Mouse (Mus musculus) liver, embryonic 14.5 days (tissue): ENCODE data around the gene Myo1a. TPM values are rescaled to one million over a fixed set of nuclear protein-coding genes. Genes with fewer than 3 reads are reported as not detected.

Experiments
- ATAC-seq: fragments of 200-750 bp; cut with Nextera tagmentation; 2 replicates; pipeline ENCODE4 v1.8.0; 2017; ENCODE audit warnings: moderate number of reproducible peaks, mild to moderate bottlenecking, moderate library complexity; ENCODE audit not compliant: insufficient read depth
- DNase-seq, 3 experiments: peaks; one replicate each; pipeline ENCODE4 v3.0.0-alpha.2; 2012 to 2013; ENCODE audit warnings: low read depth in 3 of 3, low spot score in 3 of 3
- H3K27ac ChIP-seq: fragments of 300-500 bp; sonication (generic); 2 replicates; pipeline ENCODE4 v1.5.1; 2014; ENCODE audit warnings: moderate library complexity, mild to moderate bottlenecking, control low read depth, inconsistent platforms
- H3K27me3 ChIP-seq: fragments of 300-500 bp; sonication (generic); 2 replicates; pipeline ENCODE4 v1.6.1; 2014; ENCODE audit warnings: mild to moderate bottlenecking, low read length, moderate library complexity; ENCODE audit not compliant: control insufficient read depth, insufficient read depth
- H3K36me3 ChIP-seq: fragments of 300-500 bp; sonication (generic); replicated peaks from 2 replicates; pipeline ENCODE4 v1.6.1; 2014; ENCODE audit warnings: low read depth; ENCODE audit not compliant: control insufficient read depth, insufficient read depth
- H3K4me1 ChIP-seq, 2 experiments: fragments of 200-500 bp in 1 of 2; fragments of 300-500 bp in 1 of 2; sonication (generic) in 1 of 2; replicated peaks; 2 replicates each; pipeline ENCODE4 v1.6.1; 2012 to 2014; ENCODE audit warnings: antibody characterized with exemption in 1 of 2, inconsistent platforms in 1 of 2, low read length in 1 of 2; ENCODE audit not compliant: control insufficient read depth in 2 of 2, insufficient read depth in 2 of 2
- H3K4me2 ChIP-seq: fragments of 300-500 bp; sonication (generic); 2 replicates; pipeline ENCODE4 v1.6.1; 2014; ENCODE audit warnings: low read depth, mild to moderate bottlenecking, control low read depth, moderate library complexity
- H3K4me3 ChIP-seq, 2 experiments: fragments of 200-500 bp in 1 of 2; fragments of 300-500 bp in 1 of 2; sonication (generic) in 1 of 2; 2 replicates each; pipeline ENCODE4 v1.5.1; 2012 to 2014; ENCODE audit warnings: low read depth in 2 of 2, low read length in 2 of 2, mild to moderate bottlenecking in 2 of 2, control low read depth in 1 of 2, inconsistent platforms in 1 of 2, moderate library complexity in 1 of 2; ENCODE audit not compliant: insufficient read depth in 1 of 2
- H3K9ac ChIP-seq: fragments of 300-500 bp; sonication (generic); replicated peaks from 2 replicates; pipeline ENCODE4 v1.6.1; 2014; ENCODE audit warnings: mild to moderate bottlenecking, control low read depth, moderate library complexity
- H3K9me3 ChIP-seq: fragments of 300-500 bp; sonication (generic); 2 replicates; pipeline ENCODE4 v1.6.1; 2016; ENCODE audit warnings: low read length, mixed read lengths; ENCODE audit not compliant: control insufficient read depth
- CTCF ChIP-seq: IDR thresholded peaks from 2 replicates; pipeline ENCODE4 v1.5.1; 2016; ENCODE audit warnings: antibody characterized with exemption, low read depth, control low read depth
- EP300 ChIP-seq: IDR thresholded peaks from 2 replicates; pipeline ENCODE4 v1.6.1; 2016; ENCODE audit warnings: antibody characterized with exemption, low read depth
- WGBS: fragments of 180-500 bp; shearing (Covaris S2); extraction: QIAGEN DNeasy Blood & Tissue Kit; methylation state at CpG from one replicate; pipeline ENCODE4 v1.1.7; 2014; ENCODE audit not compliant: insufficient replicate concordance; 5-methylcytosine and 5-hydroxymethylcytosine counted together
- polyA plus RNA-seq, 2 experiments: library from polyadenylated mRNA; depleted of rRNA in 1 of 2; stranded (reverse) in 1 of 2; unstranded in 1 of 2; fragments of >200 nt; fragmentation: Nextera tagmentation in 1 of 2; extraction: Ambion mirVana in 1 of 2; gene quantifications; 2 replicates each; pipeline versions ENCODE4 v1.2.1 to v1.2.3; 2012 to 2014

The Myo1a gene
- polyA plus RNA-seq, 2 experiments: 0.06 to 0.30 TPM

DNA sequence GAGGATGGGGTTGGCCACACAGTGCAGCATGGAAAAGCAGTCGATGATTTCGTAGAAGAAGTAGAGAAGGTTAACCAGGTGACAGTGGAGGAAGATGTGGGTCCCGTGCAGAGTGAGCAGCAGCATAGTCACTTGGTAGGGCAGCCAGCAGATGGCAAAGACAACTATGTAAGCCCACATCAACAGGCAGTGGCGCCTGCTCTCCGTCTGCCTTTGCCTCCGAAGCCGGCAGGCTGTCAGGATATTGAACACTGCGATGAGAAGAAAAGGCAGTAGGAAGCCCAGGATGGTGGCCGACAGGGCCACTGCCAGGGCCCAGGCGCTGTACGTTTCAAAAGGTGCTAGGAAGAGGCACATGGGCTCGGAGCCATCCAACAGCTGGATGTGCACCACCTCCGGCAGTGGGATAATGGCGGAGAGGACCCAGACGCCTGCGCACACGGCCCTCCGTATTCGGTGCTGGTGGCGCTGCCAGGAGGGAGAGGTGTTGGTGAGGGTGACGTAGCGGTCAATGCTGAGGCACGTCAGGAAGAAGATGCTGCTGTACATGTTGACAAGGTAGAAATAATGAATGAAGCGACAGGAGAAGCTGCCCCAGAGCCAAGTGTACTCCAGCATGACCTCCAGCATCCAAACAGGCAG lies 45.3 kb downstream of the Myo1a start:
- ATAC-seq (no peak), DNase-seq (no peak)
- Histone ChIP-seq H3K4me1 (peaks cover 5 to 26% of the 10 kb centered on the region in 2 experiments), H3K36me3 (no peaks in the 10 kb centered on the region; the same call in 1 of the 2 replicates), H3K27ac (no peak overlapping the region), H3K4me2 (peak overlapping the region; percentile 23; the same call in 1 of the 2 replicates), H3K4me3 (peak overlapping the region; percentile 22 to 38; a peak in 3 of 4 replicates), H3K27me3 (no peaks in the 10 kb centered on the region), H3K9me3 (no peaks in the 10 kb centered on the region), H3K9ac (no peak overlapping the region)
- 52% methylated on average over 24 of the region's 24 CpGs for WGBS
- TF ChIP-seq EP300 (no peak), CTCF (no peak)

- H3K9me3 ChIP-seq: no peaks in the 10 kb centered on the region
- H3K27me3 ChIP-seq: no peaks in the 10 kb centered on the region
- TF ChIP-seq EP300 (no peak), CTCF (no peak)
- 28% methylated on average over 8 of the region's 8 CpGs for WGBS
- no peak for DNase-seq
- no peak within 1 kb of the TSS for H3K27ac ChIP-seq
- H3K9ac ChIP-seq: no peak within 1 kb of the TSS
- no peaks in the 10 kb centered on the region; the same call in 1 of the 2 replicates for H3K36me3 ChIP-seq
- peak within 1 kb of the TSS; percentile 18 to 38; a peak in 3 of 4 replicates for H3K4me3 ChIP-seq
- peak within 1 kb of the TSS; percentile 29 for H3K4me2 ChIP-seq
- H3K4me1 ChIP-seq: peaks cover 10 to 30% of the 10 kb centered on the region in 2 experiments
- ATAC-seq: no peak
Observed at GRCm38 (mm10) chr10:127751548-127751947, 46.6 kb downstream of the Myo1a start, which contains the start of gene Gpr182. Gpr182 (minus strand) TSS chr10:127751732.

DNA sequence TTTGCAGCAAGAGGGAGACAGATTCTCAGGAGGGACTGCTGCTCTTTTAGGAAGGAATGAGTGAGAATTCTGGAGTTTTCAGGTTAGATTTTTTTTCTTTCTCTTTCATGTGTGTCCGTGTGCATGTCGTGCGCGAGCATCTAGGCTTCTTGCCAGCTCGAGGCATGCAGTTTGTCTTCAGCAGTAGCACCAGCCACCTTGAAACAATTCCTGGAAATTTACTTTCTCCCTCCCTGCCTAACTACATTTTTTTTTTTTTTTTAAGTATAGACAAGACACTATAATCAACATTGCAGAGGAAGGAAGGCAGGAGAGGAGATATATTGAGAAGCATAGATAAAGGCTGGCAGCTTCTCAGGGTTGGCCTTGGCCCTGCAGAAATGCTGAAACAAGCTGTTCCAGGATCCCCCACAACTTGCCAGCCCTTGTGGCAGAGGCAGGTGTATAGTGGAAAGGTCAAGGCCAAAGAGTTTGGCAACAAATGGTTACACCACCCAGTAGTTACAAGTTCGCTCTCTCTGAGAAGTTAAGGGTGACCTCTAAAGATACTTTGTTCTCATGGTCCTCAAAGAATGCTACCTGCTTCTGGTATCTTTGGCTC lies 49.7 kb downstream of the Myo1a start:
- H3K4me2 ChIP-seq: no peak overlapping the region
- no peak overlapping the region for H3K4me3 ChIP-seq
- H3K9ac ChIP-seq: no peak overlapping the region
- H3K27me3 ChIP-seq: no peaks in the 10 kb centered on the region
- DNase-seq: no peak
- H3K27ac ChIP-seq: no peak overlapping the region
- H3K4me1 ChIP-seq: peaks cover 10 to 27% of the 10 kb centered on the region in 2 experiments
- TF ChIP-seq EP300: no peak
- TF ChIP-seq CTCF: no peak
- no peak; the same call in 1 of the 2 replicates for ATAC-seq
- 39% methylated on average over 6 of the region's 6 CpGs for WGBS
- no peaks in the 10 kb centered on the region for H3K36me3 ChIP-seq
- H3K9me3 ChIP-seq: no peaks in the 10 kb centered on the region

GRCm38 (mm10) chr10:127755246-127755645 lies 50.3 kb downstream of the Myo1a start:
- no peaks in the 10 kb centered on the region for H3K9me3 ChIP-seq
- no peaks in the 10 kb centered on the region for H3K27me3 ChIP-seq
- H3K9ac ChIP-seq: no peak overlapping the region
- DNase-seq (no peak), ATAC-seq (no peak)
- no peak overlapping the region for H3K4me3 ChIP-seq
- no peak overlapping the region for H3K27ac ChIP-seq
- no peak overlapping the region for H3K4me2 ChIP-seq
- 31% methylated on average over 3 of the region's 3 CpGs for WGBS
- peaks cover 10 to 25% of the 10 kb centered on the region in 2 experiments for H3K4me1 ChIP-seq
- TF ChIP-seq CTCF (no peak), EP300 (no peak)
- no peaks in the 10 kb centered on the region for H3K36me3 ChIP-seq

DNA sequence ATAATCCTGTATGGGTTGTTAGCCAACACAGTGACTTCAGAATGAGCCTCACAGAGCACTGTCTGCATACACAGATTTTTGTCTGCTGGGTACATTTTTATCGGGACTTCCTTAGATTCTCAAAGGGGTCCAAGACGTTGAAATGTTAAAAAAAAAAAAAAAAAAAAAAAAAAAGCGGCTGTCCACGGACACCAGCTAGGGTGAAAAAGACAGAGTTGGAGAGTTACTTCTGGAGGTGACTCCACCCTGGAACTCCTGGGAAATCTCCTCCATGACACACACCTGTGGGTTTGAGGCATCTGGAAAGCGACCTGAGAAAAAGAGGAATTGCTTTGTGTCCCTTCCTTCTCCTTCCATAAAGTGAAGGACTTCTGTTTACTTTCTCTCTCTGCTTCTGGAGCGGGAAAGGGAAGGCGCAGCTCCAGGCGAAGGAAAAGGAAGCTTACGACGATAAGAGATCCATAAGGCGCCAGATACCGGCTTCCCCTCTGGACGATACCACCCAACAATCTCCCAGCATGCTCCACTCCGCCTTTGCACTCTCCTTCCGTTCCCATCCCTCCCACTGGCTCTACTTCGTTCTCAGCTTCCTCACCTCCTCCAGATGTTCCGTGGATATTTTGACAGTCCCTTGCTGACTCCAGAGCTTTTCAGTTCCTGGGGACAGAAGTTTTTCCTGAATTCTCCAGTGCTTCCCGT lies 50.9 kb downstream of the Myo1a start:
- TF ChIP-seq EP300: no peak
- no peak overlapping the region for H3K9ac ChIP-seq
- no peaks in the 10 kb centered on the region for H3K27me3 ChIP-seq
- H3K4me3 ChIP-seq: peak overlapping the region in 1 of 2 experiments; percentile 10; a peak in 2 of 4 replicates
- peak overlapping the region; percentile 47 for H3K4me2 ChIP-seq
- no peak overlapping the region for H3K27ac ChIP-seq
- no peak for DNase-seq
- H3K36me3 ChIP-seq: no peaks in the 10 kb centered on the region
- ATAC-seq: peak; percentile 29; the same call in 1 of the 2 replicates
- peaks cover 10 to 27% of the 10 kb centered on the region in 2 experiments for H3K4me1 ChIP-seq
- WGBS: 15% methylated on average over 18 of the region's 18 CpGs
- H3K9me3 ChIP-seq: no peaks in the 10 kb centered on the region
